Mouse (Mus musculus): Measurements from ENCODE around the gene Mnt.
A peak's percentile ranks its signal among the peaks of the same experiment; 100 is the strongest.
"Not testable (repeated sequence)": the region's sequence is repeated elsewhere in the genome, so short reads cannot be mapped to it uniquely, and the experiment has no call there.

Mnt gene

DNA sequence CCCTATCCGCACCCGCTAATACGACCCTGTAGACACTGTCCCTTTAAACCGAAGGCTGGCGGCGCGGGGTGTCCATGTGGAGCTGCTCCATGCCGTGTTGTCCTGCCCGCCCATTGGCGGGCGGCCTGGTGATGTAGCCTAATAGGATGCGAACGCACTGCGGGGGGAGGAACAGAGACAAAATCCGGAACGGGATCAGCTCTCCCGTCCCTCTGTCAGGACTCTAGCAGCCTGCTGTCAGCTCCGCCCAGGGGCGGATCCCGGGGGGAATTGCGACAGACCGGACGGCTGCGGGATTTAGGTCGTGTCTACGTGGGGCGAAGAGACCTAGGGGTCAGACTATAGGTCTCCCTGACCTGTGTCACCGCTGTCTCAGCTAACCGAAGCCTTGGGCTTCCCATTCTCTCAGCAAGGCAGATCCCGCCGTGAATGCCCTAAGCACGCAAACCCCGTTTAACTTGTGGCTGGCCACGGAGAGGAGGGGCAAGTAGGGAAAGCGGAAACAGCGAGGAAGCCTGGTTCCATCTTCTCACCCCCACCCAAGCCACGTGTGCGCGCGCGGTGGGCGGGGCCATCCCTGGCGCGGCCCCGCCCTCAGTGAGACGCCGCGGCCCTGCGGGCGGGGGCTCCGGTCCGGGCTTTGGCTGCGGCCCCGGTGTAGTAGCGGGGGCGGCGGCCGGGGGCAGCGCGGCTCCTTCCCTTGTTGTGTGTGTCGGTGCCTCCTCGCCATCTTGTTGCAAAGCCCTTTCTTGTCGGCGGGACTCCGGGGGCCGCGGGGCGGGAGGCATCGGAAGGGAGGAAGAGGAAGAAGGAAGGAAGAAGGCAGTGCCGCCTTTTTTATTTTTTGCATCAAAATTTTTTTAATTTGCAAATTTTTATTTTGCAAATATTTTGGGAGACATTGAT, at the start of gene Mnt:
Gene Mnt, plus strand, starts transcription at position 665 of the 906 bp plus-strand sequence.
- DNase-seq (ENCODE audit: low spot score in 2 of 2), result peak; percentile 98

DNA sequence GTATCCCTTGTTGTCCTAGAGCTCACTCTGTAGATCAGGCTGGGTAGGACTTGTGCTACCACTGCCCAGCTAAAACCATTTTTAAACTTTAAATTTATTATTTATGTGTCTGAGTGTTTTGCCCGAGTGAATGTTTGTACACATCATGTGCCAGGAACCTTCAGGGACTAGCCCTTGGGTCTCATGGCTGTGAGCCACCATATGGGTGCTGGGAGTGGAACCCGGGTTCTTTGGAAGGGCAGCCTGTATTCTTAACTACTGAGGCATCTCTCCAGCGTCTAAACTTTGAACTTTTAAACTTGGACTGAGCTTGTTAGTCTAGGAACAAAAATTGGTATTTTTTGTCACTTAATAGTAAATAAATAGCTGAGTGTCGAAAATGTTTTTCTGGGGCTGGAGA, 37.8 kb upstream of the Mnt start:
- no peak for DNase-seq (ENCODE audit: low spot score in 2 of 2)

DNA sequence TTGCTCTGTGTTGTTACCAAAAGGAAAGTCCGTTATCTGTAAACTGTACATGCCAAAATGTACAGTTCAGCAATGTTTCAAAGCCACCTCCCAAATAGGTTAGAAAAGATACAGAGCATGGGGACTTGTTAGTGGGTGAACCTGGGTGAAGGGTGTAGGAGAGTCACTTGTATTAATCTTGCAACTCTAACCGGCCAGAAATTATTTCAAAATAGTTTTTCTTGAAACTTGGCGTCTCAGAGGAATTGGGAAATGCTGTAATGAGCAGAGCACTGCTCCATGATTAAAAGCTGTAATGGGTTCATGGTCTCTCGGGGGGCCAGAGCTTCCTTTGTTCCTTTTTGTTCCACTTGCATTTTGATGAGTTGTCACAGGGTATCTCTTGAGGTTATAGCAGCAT, 30.1 kb upstream of the Mnt start:
- no peak for DNase-seq (ENCODE audit: low spot score in 2 of 2)

- no peak for DNase-seq (ENCODE audit: low spot score in 2 of 2)
Observed at GRCm38 (mm10) chr11:74804081-74804627, 26.6 kb upstream of the Mnt start.

DNA sequence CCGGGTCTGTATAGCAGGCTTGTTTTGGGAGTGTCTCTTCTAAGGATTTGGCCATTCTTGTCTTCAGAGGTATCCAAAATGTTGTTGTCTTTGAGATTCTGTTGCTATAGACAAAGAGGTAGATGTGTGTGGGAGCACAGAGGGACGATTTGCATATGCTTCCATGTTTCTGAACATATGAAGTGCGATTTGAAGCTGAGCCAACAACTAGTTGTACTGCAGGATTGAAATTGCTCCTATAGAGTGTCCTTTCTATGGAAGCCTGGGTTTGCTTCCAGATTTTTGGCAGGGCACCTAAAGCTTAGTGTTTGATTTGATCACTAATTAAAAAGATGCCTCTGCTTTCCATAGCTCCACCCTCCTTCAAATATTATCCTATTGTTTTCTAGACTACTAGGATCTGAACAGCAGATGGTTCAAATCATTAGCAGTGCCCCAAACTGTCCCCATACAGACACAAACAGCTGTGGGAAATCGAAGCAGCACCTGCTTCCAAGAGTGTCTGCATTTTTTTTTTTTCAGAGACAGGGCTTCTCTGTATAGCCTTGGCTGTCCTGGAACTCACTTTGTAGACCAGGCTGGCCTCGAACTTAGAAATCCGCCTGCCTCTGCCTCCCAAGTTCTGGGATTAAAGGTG, 23.4 kb upstream of the Mnt start:
- no peak for DNase-seq (ENCODE audit: low spot score in 2 of 2)

GRCm38 (mm10) chr11:74808251-74808853, 22.4 kb upstream of the Mnt start:
- no peak for DNase-seq (ENCODE audit: low spot score in 2 of 2)

- DNase-seq (ENCODE audit: low spot score in 2 of 2), result no peak
Observed at GRCm38 (mm10) chr11:74810134-74810533, 20.6 kb upstream of the Mnt start.

- DNase-seq (ENCODE audit: low spot score in 2 of 2), result not testable (repeated sequence)
Observed at GRCm38 (mm10) chr11:74811027-74811426, 19.7 kb upstream of the Mnt start.

GRCm38 (mm10) chr11:74811538-74811937, 19.2 kb upstream of the Mnt start:
- no peak for DNase-seq (ENCODE audit: low spot score in 2 of 2)

DNA sequence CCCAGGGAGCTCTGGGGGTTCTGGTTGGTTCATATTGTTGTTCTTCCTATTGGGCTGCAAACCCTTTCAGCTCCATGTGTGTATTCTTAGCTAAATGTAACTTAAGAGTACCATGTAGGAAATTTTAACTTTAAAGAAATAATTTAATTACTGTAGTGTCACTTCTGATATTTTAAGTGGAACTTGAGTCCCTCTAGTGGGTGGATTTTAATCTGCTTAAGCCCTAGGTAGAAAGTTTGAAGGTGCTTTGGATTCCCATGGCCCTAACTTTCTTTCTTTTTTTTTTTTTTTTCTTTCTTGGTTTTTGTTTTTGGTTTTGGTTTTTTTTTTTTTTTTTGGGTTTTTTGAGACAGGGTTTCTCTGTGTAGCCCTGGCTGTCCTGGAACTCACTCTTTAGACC, 14.9 kb upstream of the Mnt start:
- no peak for DNase-seq (ENCODE audit: low spot score in 2 of 2)

- DNase-seq (ENCODE audit: low spot score in 2 of 2), result no peak
Observed at GRCm38 (mm10) chr11:74820921-74821320, 9.8 kb upstream of the Mnt start.

GRCm38 (mm10) chr11:74821463-74821862, 9.3 kb upstream of the Mnt start:
- no peak for DNase-seq (ENCODE audit: low spot score in 2 of 2)

DNA sequence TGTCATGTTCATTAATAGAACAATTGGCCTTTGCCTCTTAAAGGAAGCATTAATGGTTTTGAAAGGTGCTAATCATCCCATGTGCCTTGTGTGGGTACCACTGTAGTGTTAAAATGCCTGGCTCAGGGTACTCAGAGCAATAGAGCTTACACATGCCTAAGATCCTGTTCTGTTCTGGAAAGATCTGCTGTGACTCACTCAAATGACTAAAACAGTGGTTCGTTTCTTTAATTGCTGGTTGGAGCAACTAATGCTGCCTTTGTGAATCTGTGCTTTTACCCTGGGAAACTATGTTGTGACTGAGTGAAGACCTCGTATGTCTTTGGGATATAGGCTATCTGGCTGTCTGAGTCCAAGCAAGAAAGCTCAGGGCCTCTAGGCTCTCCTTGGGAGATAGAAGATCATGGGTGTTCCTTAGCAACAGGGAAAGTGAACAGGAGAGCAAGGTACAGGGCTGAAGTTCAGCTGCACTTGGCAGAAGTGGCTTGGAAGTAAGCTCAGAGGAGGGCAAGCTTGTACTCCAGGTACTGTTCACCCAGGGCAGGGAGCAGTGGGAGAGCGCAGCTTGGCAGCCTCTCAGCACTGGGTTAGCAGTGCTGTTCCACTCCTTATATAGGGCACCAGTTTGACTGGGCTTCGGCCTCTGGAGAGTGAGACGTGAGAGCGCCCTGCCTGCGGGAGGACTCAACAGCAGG, 7.8 kb upstream of the Mnt start:
- no peak for DNase-seq (ENCODE audit: low spot score in 2 of 2)

- no peak for DNase-seq (ENCODE audit: low spot score in 2 of 2)
Observed at GRCm38 (mm10) chr11:74826151-74826550, 4.6 kb upstream of the Mnt start.

GRCm38 (mm10) chr11:74826702-74827101, 4.0 kb upstream of the Mnt start:
- DNase-seq (ENCODE audit: low spot score in 2 of 2), result no peak

- DNase-seq (ENCODE audit: low spot score in 2 of 2), result no peak
Observed at GRCm38 (mm10) chr11:74827791-74828403, 2.8 kb upstream of the Mnt start.

- DNase-seq (ENCODE audit: low spot score in 2 of 2), result peak in 1 of 2 experiments; percentile 69
Observed at GRCm38 (mm10) chr11:74828404-74828931, 2.3 kb upstream of the Mnt start.

GRCm38 (mm10) chr11:74828965-74829550, 1.7 kb upstream of the Mnt start:
- no peak for DNase-seq (ENCODE audit: low spot score in 2 of 2)

DNA sequence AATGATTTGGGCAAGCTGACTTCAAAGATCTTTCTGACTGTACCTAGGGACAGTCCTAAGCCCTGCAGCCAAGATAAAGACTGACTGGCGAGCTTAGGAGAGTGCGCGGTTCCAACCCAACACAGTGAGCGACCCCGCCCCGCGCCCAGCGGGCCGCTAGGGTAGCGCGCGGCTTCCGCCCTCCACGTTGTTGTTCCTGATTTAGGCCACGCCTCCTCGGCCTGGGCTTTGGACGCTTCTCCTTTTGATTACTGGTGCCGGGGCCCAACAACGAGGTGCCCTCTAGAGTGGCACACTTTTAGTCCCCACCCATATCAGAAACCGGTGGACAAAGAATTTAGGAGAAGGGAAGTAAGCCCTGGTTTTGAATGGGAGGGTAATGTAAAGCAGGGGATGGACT, 908 bp upstream of the Mnt start:
- peak; percentile 89 to 94 for DNase-seq (ENCODE audit: low spot score in 2 of 2)

- DNase-seq (ENCODE audit: low spot score in 2 of 2), result peak; percentile 51 to 70
Observed at GRCm38 (mm10) chr11:74831191-74831605, 478 bp downstream of the Mnt start.

Data from natural killer cell, adult 2 months (primary cell).